Mouse (Mus musculus): Measurements from ENCODE around the gene Heatr5a. TPM values are rescaled to one million over a fixed set of nuclear protein-coding genes. Genes with fewer than 3 reads are reported as not detected.

Heatr5a gene
- total RNA-seq, 2 experiments from 2014 or later = 28.3 to 31.0 TPM

DNA sequence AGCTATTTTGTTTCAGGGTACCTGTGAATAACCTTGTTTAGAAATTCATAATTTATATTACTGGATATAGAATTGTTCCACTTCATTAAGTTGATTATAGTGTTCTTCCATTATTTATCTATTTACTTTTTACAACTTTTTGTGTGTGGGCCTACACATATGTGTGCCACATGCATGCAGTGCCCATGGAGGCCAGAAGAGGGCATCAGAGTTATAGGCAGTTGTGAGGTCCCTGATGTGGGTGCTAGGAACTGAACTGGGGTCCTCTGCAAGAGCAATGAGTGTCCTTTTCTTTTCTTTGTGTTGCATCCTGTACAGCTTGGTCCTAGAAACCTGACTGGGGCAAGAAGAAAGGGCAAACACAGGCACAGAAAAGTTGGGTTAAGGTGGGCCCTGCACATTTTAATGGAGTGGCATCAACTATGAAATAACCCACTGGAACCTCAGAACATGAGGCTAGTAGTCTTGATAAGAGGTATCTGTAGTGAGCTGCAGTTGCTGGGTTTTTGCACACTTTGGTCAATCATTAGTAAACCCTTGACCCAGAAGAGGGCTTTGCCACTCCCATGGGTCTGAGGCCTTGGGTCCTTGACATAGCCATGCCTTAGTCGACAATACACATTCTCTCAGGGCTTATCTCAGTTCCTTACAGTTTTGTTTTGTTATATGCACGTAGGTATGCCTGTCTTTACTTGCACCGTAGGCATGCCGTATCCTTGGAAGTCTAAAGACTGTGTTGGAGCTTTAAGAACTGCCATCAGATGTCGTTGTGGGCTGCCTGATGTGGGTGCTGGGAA, 1.3 kb upstream of the Heatr5a start:
- DNase-seq (ENCODE audit: low spot score in 2 of 2) = no peak

DNA sequence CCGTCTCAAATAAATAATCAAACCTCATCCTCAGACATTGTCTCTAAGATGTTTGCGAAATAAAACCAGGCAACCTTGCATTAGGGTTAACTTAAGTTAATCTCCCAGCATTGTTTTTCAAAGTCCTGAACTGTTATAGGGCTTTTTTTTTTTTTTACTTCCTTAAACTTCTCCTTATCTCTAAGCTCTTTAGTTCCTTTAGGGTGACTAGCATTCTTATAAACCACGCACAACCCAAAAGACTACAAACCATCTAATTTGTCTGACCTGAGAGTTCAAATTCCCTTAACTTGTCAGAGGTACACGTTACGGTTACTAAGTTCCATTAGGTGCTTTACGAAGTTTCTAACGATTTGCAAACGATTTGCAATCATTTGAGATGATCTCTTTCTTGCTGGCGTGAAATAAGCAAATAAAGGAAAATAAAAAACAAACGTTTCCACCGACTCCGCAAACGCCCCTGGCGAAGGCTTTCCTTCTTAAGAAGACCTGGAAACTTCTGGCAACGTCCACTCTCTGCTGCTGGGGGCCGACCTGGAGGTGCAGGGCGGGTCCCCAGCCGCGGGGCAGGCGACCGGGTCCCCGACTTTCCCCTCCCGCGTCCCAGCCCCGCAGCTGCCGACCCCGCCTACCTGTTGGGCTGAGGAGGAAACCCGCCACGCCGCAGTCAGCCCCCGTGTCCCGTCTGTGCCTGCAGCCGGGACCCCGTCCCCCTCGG, 610 bp downstream of the Heatr5a start:
- no peak for DNase-seq (ENCODE audit: low spot score in 2 of 2)

DNA sequence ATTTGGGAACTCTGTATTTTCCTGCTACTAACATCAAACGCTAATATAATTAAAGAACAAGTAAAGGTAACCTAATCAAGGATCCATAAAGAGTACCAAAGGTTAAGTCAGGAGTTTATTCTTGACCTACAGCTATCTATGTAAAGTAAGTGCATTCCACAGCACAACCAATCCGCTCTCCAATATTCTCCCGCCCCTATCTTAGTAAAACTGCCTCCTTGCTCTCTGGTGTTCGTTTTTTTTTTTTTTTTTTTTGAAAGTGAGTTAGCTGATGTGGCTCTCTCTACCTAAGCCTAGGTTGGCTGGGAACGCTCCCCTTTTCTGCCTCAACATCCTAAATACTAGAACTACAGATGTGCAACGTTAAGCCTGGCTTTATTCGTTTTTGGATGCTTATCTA, 1.2 kb downstream of the Heatr5a start:
- DNase-seq (ENCODE audit: low spot score in 2 of 2) = no peak

DNA sequence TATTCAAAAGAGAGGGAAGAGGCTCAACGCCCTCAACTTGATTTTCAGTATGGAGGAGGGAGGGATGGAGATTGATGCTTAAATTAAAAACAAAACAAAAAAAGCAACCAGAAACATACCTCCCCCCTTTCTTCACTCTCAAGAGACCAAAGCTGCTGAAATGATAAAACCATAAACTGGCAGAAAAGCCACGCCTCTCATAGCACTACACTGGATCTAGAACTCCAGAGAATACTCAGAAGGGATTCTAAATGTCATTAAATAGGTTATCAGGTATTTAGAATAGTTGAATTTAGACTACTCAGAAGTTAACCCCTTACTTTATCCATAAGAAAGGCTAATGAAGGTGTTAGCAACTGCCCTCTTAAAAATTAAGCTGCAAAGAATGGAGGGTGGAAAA, 2.0 kb downstream of the Heatr5a start:
- no peak for DNase-seq (ENCODE audit: low spot score in 2 of 2)

DNA sequence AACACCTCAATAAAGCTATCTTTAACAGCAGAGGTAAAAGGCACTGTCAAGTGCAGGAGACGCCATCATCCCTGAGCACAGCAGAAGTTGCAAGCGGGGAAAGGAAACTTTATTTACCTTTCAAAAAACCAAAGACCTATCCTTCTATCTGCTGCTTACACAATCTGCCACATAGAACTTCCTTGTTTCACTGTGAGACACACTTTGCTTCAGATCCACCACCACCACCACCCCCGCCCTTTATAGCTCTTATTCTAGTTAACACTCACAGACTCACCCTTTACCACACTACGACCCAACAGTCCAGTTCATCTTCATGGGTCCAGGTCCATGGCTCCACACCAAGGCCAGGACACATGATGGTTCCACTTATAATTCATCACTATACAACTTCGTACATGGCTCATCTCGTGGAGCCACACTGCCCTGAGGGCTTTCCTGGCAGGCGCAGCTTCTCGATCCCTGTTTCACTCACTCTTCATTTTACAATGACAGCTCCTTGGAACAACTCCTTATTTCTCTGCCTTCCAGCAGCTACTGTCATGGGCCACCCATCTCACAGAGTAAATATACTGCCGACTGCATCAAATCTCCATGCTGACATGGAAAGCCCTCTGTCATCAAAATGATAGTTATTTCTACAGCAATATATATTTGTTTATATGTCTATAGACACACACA, 3.1 kb downstream of the Heatr5a start:
- DNase-seq (ENCODE audit: low spot score in 2 of 2) = no peak

DNA sequence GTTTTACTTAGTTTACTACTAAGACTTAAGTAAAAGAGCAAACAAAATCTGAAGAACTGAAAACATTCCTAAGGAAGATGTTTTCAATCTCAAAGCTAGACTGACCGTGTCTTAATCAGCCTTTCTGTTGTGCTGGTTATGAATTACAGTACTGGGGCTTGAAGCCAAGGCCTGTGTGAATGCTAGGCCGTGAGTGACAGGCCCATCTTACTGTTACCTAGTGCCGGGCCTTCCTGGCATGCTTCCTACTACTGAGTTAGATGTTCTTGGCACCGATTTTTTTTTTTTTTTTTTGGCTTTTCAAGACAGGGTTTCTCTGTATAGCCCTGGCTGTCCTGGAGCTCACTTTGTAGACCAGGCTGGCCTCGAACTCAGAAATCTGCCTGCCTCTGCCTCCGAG, 13.5 kb downstream of the Heatr5a start:
- DNase-seq (ENCODE audit: low spot score in 2 of 2) = no peak

DNA sequence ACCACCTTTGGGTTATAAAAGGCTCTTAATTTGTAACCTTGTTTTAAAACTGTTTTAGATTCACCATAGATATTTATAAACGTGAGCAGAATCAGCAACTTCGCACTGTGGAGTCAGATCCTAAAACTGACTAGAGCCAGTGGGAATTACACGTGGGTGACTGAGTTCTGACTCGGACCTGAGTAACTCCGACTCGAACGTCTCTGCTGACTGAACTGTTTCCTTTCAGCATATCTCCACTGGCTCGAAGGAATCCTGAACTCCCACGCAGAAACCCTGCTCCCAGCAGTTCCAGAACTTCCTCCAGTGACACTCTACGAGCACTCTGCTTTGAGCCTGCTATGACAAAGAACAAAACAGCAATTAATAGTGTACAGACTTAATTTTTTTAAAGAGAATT, 18.8 kb downstream of the Heatr5a start:
- DNase-seq (ENCODE audit: low spot score in 2 of 2) = no peak

DNA sequence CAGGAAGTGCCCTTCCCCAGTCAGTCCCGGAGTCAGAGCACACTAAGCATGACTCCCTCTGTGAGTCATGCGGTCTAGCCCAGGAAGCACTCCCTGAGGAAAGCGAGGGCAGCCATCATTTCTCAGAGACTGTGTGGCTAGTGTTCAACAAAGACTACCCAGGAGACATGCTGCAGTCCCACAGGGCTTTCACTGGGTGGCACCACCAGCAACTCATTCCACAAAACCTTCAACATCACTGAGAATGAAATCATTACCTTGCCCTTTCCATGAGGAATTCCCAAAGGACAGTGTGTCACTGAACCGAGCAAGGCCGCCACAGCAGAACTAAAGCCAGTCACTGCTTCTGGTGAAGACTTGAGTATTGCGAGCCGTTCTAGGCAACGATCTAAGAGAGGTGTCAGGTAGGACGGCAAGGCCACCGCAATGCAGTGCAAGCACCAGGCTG, 23.6 kb downstream of the Heatr5a start:
- DNase-seq (ENCODE audit: low spot score in 2 of 2) = no peak

DNA sequence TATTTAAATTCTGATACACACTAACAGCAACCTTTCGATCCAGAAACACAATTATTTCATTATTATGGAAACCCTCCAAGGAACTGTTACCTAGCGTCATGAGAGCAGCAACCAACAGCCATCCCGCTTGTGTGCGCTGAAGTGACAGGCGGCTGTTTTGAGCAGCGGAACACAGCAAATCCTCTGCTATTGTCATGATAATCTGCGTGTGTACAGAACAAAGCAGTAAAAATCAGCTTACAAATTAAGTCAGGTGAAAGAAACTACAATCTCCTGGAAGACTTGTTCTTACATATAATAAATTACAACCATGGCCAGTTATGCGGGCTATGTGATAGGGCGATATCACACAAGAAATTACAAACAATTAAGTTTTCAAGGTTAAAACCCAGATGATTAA, 25.8 kb downstream of the Heatr5a start:
- no peak for DNase-seq (ENCODE audit: low spot score in 2 of 2)

DNA sequence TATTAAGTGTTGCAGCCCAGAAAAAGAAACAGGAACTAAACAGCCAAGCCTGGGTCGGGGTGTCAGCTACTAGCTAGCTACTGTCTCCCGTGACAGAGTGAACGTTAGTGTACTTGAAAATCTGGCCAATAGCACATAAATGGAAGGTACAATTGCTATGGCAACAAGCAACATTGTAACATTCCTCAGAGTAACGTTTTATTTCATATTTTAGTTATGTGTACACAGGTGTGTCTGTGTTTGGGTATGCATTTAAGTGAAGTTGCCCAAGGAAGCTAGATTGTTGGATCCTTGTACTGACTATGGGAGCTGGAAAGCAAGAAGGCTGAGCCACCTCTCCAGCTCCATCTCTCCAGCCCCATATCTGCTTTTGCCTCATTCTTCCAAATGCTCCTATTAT, 31.3 kb downstream of the Heatr5a start:
- no peak for DNase-seq (ENCODE audit: low spot score in 2 of 2)

DNA sequence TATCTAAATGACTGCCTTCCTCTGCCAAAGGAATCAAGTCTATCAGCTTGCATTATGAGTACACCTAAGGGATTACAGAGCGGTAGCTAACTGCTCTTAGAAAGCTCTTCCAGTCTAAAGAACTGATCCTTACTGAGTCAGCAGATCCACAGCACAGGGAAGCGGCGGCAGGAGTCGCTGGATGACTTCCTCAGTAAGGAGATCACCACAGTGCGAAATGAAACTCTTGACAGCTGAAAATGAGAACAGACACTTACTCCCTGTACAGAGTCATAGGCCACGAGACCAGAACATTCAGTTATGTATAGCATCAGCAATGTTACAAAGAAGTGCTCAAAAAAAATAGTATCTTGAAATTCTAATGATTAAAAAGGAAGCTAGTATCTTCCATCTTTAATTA, 33.2 kb downstream of the Heatr5a start:
- no peak for DNase-seq (ENCODE audit: low spot score in 2 of 2)

DNA sequence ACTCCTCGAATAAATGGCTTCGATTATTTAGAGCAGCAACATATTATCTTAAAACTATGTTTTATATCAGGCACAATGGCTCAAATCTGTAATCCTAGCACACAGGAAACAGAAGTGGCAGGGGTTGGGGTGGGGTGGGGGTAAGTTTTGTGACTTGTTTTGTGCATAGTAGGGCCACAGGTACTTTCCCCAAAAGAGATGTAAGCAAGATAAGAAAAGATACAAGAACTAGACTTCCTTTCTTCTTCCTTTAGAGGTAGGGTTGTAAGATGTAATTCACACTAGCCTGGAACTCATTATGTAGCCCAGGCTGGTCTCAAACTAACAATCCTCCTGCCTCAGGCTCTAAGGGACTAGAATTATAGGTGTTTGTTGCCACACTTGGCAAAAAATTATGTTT, 41.5 kb downstream of the Heatr5a start:
- DNase-seq (ENCODE audit: low spot score in 2 of 2) = no peak

DNA sequence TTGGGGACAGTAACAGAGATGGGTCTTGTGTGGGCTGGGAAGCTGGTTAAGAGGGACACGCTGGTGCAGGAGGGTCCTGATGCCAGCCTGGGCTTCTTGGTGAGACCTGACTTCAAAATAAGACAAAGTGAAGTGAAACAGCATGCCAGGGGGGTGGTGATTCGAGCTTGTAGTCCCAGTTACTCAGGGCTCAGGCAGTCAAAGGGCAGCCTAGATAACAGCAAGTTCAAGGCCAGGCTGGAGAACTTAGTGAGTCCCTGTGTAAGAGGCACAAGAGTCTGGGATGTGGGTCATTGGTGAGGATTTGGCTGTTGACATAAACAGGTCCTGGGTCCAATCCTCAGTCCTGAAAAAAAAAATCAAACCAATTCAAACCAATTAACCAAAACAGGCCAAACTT, 53.9 kb downstream of the Heatr5a start:
- no peak for DNase-seq (ENCODE audit: low spot score in 2 of 2)

DNA sequence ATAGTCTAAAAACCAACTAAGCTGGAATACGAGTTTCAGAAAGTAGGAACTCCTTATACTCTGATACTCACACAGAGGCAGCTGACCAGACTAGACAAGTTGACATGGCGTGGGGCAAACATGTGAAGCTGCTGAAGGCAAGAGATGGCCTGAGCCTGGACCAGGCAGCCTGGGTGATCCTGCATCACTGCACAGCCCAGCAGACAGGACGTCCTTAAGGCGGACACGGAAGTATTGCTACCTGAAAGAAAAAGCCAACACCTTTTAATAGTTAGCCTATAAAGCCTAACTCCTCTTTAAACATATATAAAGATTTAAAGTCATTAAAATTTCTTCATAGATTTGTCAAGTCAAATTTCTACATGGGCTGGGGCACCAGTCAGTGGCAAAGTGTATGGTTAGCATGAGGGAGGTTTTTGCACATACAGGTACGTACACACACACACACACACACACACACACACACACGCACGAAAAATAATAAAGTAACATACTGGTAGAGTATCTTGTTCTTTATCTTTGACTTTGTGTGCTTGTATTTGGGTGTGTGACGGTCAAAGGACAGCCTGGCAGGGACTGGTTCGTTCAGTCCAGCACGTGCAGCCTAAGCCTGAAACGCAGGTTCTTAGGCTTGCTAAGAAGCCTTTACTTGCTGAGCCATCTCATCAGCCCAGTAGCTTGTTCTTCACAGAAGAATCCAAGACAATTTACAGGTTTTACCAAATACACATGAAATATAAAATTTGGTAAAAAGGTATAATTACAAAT, 56.0 kb downstream of the Heatr5a start:
- no peak for DNase-seq (ENCODE audit: low spot score in 2 of 2)

DNA sequence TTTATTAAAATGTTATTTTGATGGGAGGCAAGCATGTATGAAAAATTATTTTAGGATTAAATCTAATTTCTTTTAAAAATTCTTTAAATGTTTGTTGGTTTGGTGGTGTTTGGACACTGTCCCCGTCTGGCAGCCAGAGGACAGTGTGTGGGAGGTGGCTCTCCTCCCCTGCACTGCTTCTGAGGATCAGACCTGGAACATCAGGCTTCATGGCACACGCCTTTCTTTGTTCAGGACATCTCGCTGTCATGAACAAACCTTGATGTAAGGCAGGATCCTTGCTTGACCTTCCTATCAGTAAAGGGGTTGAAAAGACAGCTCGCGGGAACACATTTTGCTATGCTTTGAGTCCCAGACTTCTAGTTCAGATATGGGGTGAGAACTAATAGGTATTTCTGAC, 61.9 kb downstream of the Heatr5a start:
- DNase-seq (ENCODE audit: low spot score in 2 of 2) = no peak

DNA sequence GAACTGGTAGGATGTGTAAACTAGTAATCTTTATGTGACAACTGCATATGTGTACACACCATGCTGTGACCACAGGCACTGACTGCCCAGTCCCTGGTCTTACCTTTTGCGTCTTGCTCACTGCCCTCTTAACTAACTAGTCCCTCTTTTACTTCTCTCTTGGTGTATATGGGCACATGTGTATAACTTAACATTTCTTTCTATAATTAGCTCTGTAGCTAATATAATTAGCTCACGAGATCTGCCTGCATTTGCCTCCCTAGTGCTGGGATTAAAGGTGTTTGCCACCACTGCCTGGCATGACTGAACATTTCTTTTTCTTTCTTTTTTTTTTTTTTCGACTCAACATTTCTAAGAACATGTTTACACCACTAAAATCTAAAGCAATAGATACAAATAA, 63.6 kb downstream of the Heatr5a start:
- DNase-seq (ENCODE audit: low spot score in 2 of 2) = no peak

DNA sequence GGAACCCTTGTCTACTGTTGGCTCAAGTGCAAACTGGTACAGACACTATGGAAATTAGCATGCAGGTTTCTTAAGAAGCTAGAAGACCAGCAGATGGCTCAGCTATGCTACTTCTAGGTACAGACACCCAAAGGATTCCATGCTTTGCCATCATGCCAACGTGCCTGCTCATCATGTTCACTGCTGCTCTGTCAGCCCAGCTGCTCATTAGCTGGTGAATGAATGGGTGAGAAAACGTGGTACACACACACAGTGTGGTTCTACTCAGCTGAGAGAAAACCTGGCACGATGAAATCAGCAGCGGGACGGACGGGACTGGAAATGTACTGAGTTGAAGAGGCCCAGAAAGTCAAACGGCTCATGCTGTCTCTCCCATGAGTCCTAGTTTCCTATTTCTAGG, 70.6 kb downstream of the Heatr5a start:
- no peak for DNase-seq (ENCODE audit: low spot score in 2 of 2)

DNA sequence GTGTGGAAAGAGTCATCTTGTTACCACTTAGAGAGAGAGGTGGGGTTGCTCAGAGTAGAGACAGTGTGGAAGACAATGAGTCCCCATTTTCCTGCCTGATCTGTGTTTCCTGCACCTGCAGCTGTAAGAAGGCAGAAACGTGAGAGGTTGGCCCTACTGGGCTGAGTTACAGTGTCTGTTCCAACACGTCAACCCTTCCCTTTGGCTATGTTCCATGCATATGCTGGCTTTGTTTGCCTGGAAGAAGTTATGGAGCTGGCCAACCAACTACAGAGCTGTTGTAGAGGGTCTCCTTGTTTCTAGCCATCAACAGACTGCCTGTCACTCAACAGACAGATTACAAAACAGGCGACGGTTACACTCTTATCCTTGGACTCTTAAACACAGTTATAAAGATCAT, 74.2 kb downstream of the Heatr5a start:
- no peak for DNase-seq (ENCODE audit: low spot score in 2 of 2)

DNA sequence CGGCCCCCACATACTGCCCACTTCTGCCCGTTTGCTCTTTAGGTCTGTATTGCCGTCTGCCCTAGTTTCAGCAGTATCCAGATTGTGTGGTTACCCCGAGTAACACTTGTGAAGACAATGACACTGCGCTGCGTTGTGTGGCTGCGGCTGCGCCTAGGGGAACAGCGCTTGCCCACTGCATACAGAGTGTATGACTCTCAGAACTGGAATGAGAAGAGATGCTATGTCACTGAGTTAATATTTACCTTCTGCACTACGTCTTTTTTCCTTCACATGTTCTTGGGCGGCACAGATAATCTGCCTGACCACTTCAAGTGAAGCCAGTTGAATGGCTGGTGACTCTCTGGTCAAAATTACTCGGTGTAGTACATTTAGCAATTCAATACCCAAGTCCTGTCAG, 82.5 kb downstream of the Heatr5a start:
- DNase-seq (ENCODE audit: low spot score in 2 of 2) = no peak

DNA sequence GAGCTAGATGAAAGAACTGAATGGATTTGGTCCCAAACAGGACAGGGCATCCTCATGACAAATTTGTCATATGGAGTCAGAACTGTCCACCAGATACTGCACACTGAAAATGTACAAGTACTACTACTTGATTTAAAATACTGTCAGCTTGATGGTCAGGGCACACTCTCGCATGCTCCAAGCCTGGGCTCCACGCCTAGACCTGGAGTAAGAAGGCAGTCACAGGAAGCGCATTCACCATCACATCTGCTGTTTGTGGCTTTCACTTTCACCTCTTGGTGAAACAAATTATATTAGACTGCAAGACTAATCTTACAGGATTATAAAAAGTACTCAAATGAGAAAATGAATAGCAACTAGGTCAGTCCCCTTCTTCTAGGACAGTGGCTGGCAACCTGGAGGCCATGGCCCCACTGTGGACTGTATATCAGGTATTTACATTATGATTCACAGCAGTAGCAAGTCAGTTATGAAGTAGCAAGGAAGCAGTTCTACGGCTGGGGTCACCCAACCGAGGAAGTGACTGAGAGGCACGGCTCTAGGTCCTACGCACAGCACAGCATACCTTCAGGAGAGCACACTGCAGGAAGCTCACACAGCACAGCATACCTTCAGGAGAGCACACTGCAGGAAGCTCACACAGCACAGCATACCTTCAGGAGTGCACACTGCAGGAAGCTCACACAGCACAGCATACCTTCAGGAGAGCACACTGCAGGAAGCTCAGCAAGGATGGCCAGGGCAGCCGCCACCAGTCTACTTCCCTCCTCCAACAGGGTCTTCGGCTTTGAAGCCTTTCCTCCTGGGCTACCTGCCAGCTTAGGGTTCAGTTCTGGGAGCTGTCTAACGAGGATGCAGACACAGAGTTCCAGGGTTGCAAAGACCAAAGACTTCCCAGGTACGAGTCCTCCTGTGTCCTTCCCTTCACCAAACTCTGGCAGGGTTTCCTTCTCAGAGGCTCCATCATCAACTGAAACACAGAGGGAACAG, 83.5 kb downstream of the Heatr5a start:
- no peak for DNase-seq (ENCODE audit: low spot score in 2 of 2)
